Mouse (Mus musculus) bone marrow macrophage, adult 2 months (primary cell): ENCODE measurements around the gene Gadd45b.

Experiments used
- CTCF ChIP-seq: IDR thresholded peaks from 2 replicates; pipeline ENCODE4 v1.5.1; 2012; ENCODE audit warnings: low read depth, mild to moderate bottlenecking, low read length, moderate library complexity
- POLR2A ChIP-seq: IDR thresholded peaks from 2 replicates; pipeline ENCODE4 v1.6.1; 2012; ENCODE audit warnings: mild to moderate bottlenecking, low read depth, low read length, borderline replicate concordance

GRCm38 (mm10) chr10:80939671-80940070 is 9.8 kb downstream of the Gadd45b start:
- TF ChIP-seq CTCF (no peak), POLR2A (no peak)
